Mouse (Mus musculus) embryonic stem cell, embryonic (primary cell): ENCODE measurements at regions not wholly inside any gene's neighbourhood (a gene's known extent, or its start where the extent isn't known, plus 50 kb on each side); places are given as distances from the start of the nearest gene placed in this dataset.

Source experiments
- CTCF ChIA-PET, 4 experiments: fragments of 300-600 bp in 2 of 4; fragments of 350-600 bp in 2 of 4; sonication (Branson Sonifier 250); formaldehyde crosslinking; loops; one replicate each; lab custom pipeline; 2022; ENCODE audit warnings: inconsistent platforms in 2 of 4; lab: Charles Lee
- POLR2A ChIA-PET, 4 experiments: fragments of 300-600 bp in 2 of 4; fragments of 350-600 bp in 2 of 4; sonication (Branson Sonifier 250); formaldehyde crosslinking; loops; one replicate each; lab custom pipeline; 2022; ENCODE audit warnings: antibody characterized with exemption in 4 of 4, inconsistent platforms in 1 of 4; lab: Charles Lee

- ChIA-PET CTCF (interaction anchor here in 1 of 4 experiments (0.6 kb wide), 1 partner anchor 288 kb away, joined by 4 read pairs; no protein-coding TSS in a partner anchor), POLR2A (no interaction called here)
Measured at GRCm38 (mm10) chr5:85750893-85751292, 314.5 kb downstream of the Cenpc1 start.

GRCm38 (mm10) chr5:85729613-85730012 lies 335.8 kb downstream of the Cenpc1 start:
- ChIA-PET POLR2A (no interaction called here), CTCF (no interaction called here)

DNA sequence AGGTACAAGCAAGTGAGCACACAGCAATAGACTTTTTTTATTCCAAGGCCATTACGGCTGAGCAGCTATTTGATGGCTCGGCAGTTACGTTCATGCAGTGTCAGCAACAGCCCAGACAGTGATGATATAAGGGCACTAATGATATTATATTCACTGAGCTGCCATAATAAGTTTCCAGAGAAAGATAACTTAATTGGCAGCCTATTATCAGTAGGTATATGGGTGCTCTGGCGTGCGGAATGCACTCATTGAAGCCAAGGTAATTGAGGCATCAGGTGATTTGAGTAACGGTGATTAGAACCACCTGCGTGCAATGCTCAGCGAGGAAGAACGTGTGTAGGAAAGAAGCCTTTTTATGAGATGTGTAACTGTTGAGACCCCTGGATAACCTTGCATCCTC lies 358.0 kb downstream of the Cenpc1 start:
- CTCF ChIA-PET, result no interaction called here
- POLR2A ChIA-PET, result no interaction called here

- CTCF ChIA-PET, result no interaction called here
- POLR2A ChIA-PET, result no interaction called here
Measured at GRCm38 (mm10) chr5:85706598-85706997, 358.8 kb downstream of the Cenpc1 start.

DNA sequence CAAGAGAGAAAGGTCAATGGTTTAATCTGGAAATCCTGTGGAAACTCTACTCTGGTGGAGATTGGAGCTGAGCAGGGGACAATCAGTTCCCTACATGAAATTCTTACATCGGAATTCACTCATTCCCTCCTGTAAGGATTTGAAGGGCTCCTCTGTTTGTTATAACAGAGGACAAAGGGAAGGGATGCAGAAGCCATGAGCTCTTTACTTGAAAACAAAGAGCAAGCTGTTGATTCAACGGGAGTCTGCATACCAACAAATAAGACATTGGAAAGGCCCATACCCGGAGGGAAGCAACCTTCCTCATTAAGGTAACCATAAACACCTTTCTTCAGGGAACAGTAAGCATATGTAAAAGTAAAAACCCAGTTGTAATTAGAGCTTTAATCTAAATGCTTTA lies 359.3 kb downstream of the Cenpc1 start:
- ChIA-PET POLR2A (no interaction called here), CTCF (no interaction called here)

DNA sequence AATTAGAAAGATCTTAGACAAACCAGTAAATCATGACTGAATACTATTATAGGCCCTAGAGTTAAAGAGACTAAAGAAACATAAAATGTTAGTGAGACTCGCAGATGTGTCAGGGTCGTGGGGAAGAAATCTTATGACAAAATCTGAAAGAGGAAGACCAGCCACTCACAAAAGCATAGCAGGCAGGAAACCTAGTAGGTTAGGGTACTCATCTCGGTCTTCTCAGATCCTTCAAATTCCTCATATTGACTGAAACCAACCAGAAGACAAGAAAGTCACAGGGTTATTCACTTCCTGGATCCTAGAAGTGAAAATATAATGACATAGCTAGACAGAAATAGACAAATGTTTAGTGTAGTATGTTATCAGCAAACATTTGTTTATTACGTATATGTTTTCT lies 387.5 kb downstream of the Cenpc1 start:
- CTCF ChIA-PET, result no interaction called here
- POLR2A ChIA-PET, result no interaction called here

DNA sequence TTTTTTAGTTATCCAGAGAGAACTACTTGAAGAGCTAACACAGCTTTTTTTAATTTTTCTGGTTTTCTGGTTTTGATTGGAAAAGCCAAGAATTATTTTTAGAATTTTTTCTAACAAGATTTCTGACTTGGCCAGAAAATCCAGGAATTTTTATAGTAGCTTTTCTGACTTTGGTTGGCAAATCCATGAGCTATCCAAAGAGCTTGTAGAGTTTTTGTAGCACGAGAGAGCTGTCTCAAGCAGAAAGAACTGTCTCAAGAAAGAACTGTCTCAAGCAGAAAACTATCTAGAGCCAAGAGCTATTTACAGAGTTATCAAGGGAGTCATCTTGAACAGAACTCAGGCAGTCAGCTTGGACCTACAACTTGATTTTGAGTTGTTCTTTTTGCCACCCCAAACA lies 394.3 kb downstream of the Cenpc1 start:
- CTCF ChIA-PET, result no interaction called here
- POLR2A ChIA-PET, result no interaction called here

GRCm38 (mm10) chr5:85661487-85661886 lies 403.9 kb downstream of the Cenpc1 start:
- ChIA-PET POLR2A (no interaction called here), CTCF (no interaction called here)

GRCm38 (mm10) chr5:85621078-85621477 lies 444.3 kb downstream of the Cenpc1 start:
- POLR2A ChIA-PET, result no interaction called here
- CTCF ChIA-PET, result no interaction called here

GRCm38 (mm10) chr5:85614783-85615182 lies 450.6 kb downstream of the Cenpc1 start:
- CTCF ChIA-PET, result no interaction called here

GRCm38 (mm10) chr5:85612606-85613005 lies 452.8 kb downstream of the Cenpc1 start:
- POLR2A ChIA-PET, result interaction anchor here in 1 of 4 experiments (0.6 kb wide), 1 partner anchor 238 kb away, joined by 4 read pairs; no protein-coding TSS in a partner anchor
- CTCF ChIA-PET, result no interaction called here

More at GRCm38 (mm10) chr5:85614783-85615182, 450.6 kb downstream of the Cenpc1 start:
- POLR2A ChIA-PET, result no interaction called here

DNA sequence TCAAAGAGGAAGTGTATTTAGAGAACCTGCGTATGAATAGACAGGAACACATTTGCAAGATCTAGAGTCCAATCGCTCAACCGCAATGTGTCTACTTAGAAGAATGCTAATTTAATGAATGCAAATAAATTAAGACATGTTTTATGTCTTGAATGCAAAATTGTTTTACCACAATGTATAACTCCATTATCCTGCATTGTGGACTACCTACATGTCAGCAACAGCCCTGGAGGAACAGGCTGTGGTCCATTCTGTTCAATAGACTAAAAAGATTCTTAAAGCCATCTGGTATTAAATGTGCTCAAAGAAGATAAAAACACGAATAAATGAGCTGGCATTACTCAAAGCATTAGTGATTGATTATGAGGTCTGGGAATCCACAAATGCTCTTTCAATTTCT lies 456.3 kb downstream of the Cenpc1 start:
- POLR2A ChIA-PET, result no interaction called here
- CTCF ChIA-PET, result no interaction called here

- ChIA-PET POLR2A (no interaction called here), CTCF (no interaction called here)
Measured at GRCm38 (mm10) chr5:85598164-85598563, 467.2 kb downstream of the Cenpc1 start.

- CTCF ChIA-PET, result no interaction called here
- POLR2A ChIA-PET, result no interaction called here
Measured at GRCm38 (mm10) chr5:85595082-85595447, 470.3 kb downstream of the Cenpc1 start.

GRCm38 (mm10) chr5:85594413-85595081 lies 470.8 kb downstream of the Cenpc1 start:
- CTCF ChIA-PET, result no interaction called here
- POLR2A ChIA-PET, result no interaction called here

- CTCF ChIA-PET, result no interaction called here
- POLR2A ChIA-PET, result interaction anchor here in 1 of 4 experiments (0.7 kb wide), 1 partner anchor 9 kb away, joined by 3 read pairs; no protein-coding TSS in a partner anchor
Measured at GRCm38 (mm10) chr5:85592236-85592635, 473.1 kb downstream of the Cenpc1 start.

GRCm38 (mm10) chr5:85586727-85587126 lies 478.7 kb downstream of the Cenpc1 start:
- POLR2A ChIA-PET, result no interaction called here

DNA sequence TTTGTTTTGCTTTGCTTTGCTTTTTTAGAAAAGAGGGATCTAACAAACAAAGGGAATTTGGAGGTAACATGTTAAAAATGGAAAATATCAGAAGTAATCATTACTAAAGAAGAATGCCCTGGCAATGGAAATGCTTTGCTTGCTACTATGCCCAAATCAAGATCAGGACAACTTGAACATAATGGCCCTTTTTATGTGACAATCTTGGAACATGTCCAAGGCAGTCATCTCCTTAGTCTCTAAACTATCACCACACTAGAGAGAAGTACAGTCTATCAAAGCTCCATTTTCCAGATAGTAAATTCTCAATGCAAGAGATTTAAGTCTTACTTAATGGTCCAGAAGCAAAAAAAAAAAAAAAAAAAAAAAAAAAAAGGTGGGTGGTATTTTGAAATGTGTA lies 492.9 kb downstream of the Cenpc1 start:
- ChIA-PET POLR2A (no interaction called here), CTCF (no interaction called here)

More at GRCm38 (mm10) chr5:85586727-85587126, 478.7 kb downstream of the Cenpc1 start:
- CTCF ChIA-PET, result interaction anchor here in 3 of 4 experiments (0.6 to 0.7 kb wide), 10 partner anchors 27 to 1184 kb away, joined by 3 to 7 read pairs (median 3); no protein-coding TSS in a partner anchor

DNA sequence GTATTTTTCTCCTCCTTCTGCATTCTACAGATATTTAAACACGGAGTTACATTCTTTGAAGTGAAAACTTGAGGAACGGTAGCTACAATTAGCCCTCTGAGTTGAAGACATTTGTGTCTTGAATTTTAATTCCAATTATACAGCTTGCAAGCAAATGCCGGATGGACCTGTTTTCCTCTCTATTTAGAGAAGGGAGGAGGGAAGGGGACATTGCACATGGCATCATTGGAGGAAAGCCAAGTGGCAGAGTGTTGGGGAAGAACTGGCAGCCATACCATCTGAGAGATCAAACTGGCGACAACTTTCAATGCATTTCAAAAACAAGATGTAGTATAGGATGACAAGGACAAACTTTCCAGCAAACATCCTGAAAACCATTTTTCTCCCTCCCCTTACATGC lies 493.4 kb downstream of the Cenpc1 start:
- POLR2A ChIA-PET, result no interaction called here

DNA sequence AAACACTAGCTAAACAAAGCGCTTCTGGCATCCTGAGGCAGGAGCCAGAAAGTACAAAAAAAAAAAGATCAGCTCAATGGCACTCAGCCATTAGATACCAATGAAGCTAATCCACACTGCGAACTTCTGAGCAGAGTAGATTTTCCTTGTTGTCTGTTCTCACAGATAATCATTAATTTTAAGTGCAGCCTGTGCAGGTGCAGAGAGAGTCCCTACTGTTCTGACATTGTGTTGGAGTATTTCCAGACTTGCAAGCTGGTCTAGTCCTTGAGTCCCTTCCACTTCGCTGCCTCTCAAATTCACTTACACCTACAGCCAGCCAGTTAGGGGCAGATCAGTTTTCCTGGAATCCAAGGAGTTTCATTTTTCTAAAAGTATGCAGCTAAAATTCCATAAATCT lies 494.0 kb downstream of the Cenpc1 start:
- POLR2A ChIA-PET, result no interaction called here

More for the DNA sequence above, 493.4 kb downstream of the Cenpc1 start:
- CTCF ChIA-PET, result no interaction called here

DNA sequence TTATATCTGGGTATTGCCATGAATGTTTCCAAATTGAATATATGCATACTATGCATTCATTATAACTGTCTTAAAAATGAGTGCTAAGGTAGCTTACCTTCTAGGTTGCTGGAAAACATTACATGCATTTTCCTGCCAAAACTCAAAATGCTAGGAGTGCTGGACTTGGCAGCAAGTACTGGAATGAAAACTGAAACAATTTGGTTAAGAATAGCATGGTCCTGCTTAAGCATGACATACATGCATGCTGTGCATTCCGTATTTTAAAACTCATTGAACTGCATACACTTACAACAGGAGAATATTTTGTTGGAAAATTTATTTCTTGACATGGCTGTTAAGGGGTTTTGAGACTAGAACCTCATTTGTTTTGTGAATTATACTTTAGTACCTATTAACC lies 529.1 kb downstream of the Cenpc1 start:
- ChIA-PET CTCF (no interaction called here), POLR2A (no interaction called here)

More for the DNA sequence above, 494.0 kb downstream of the Cenpc1 start:
- CTCF ChIA-PET, result no interaction called here
